Mouse (Mus musculus): Measurements from ENCODE around the gene Slc17a2.
"Not testable (repeated sequence)": the region's sequence is repeated elsewhere in the genome, so short reads cannot be mapped to it uniquely, and the experiment has no call there.

The Slc17a2 gene

DNA sequence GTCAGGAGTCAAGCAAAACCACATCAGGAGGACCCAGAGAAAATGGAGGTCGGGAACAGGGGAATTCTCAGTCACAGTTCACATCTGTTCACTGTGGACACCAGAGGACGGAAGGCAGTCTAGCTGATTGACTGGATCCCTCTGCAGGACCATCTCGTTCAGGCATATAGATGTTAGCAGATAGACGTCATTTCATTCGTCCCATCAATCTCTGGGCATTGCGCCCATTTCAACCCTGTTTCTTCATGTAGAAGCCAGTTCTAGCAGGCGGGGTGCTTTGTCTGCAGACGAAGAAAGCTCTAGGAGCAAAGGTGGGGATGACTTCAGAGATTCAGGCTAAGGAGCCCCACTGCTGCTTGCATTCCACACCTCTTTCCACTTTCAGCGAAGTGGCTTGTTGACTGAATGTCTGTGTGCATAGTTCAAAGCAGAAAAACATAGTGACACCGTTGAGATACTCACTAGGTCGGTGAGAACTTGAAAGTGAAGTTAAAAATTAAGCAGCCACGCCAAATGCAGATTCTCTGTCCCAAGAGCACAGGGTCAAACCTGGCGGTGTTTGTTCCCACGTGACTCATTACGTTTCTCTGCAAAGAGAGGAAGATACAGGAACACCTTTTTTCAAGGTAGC lies at the start of gene Slc17a2:
TSS of gene Slc17a2 (plus strand) at position 572 of the 631 bp plus-strand sequence.
- no peak for ATAC-seq (ENCODE audit: low TSS enrichment)

- ATAC-seq (ENCODE audit: low TSS enrichment): no peak
Measured at GRCm38 (mm10) chr13:23757211-23757773, 49.5 kb upstream of the Slc17a2 start.

- ATAC-seq (ENCODE audit: low TSS enrichment): no peak
Measured at GRCm38 (mm10) chr13:23757921-23758320, 48.9 kb upstream of the Slc17a2 start.

- ATAC-seq (ENCODE audit: low TSS enrichment): no peak
Measured at GRCm38 (mm10) chr13:23759251-23759771, 47.5 kb upstream of the Slc17a2 start.

GRCm38 (mm10) chr13:23759916-23760239 lies 46.9 kb upstream of the Slc17a2 start:
- ATAC-seq (ENCODE audit: low TSS enrichment): no peak

GRCm38 (mm10) chr13:23760240-23760971 lies 46.4 kb upstream of the Slc17a2 start:
- no peak for ATAC-seq (ENCODE audit: low TSS enrichment)

DNA sequence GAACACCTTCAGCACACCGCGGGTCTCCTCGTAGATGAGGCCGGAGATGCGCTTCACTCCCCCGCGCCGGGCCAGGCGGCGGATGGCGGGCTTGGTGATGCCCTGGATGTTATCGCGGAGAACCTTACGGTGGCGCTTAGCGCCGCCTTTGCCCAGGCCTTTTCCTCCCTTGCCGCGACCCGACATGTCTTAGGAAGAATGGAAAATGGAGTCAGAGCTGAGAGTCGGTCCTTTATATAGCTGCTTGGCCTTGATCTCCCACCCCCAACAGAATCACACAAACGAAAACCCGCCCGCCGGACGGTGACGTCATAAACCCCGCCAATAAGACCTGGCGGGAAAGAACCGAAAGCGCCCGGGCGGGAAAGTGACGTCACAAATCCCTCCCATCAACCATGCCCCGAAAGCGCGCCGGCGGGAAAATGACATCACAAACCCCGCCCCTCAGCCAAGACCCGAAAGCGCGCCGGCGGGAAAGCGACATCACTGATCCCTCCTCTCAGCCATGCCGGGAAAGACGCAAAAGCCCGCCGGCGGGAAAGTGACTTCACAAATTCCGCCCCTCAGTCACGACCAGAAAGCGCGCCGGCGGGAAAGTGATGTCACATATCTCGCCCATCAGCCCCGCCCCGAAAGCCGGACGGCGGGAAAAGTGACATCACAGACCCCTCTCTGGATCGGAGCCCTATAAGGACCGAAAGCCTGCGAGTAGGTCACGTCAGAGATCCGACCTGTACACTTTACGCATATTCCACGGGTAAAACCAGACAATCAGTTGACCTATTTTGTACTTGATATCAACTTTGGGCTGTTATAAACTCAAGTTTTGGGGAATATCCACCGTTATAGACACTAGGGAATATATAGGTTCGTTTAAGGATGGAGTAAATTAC lies 45.6 kb upstream of the Slc17a2 start, which contains the start of gene Hist1h4a:
TSS of gene Hist1h4a (minus strand) at position 259 of the 893 bp plus-strand sequence.
- peak; percentile 53 for ATAC-seq (ENCODE audit: low TSS enrichment)

GRCm38 (mm10) chr13:23761871-23762821 lies 44.6 kb upstream of the Slc17a2 start, which contains the start of gene Hist1h3a:
Gene Hist1h3a (minus strand): TSS chr13:23762386.
- ATAC-seq (ENCODE audit: low TSS enrichment): peak; percentile 73

DNA sequence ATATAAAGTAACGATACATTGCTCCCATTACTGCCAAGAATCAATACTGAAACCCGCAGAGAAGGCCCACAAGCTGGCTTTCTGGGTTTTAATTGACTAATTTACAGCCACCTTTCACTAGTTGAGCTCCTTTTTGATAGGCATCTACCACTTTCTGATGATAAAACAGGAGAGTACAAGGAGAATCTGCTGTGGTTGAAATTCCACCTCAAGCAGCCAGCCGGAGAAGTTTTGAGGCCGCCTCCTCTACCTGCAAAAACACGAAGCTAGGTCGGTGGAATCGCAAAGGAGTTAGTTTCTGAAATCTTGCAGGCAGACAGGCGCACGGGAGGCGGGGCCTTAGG lies 43.6 kb upstream of the Slc17a2 start:
- no peak for ATAC-seq (ENCODE audit: low TSS enrichment)

- peak; percentile 71 for ATAC-seq (ENCODE audit: low TSS enrichment)
Measured at GRCm38 (mm10) chr13:23763586-23764323, 43.0 kb upstream of the Slc17a2 start, which contains the start of gene Hist1h1a. Gene Hist1h1a (plus strand): TSS chr13:23763666.

DNA sequence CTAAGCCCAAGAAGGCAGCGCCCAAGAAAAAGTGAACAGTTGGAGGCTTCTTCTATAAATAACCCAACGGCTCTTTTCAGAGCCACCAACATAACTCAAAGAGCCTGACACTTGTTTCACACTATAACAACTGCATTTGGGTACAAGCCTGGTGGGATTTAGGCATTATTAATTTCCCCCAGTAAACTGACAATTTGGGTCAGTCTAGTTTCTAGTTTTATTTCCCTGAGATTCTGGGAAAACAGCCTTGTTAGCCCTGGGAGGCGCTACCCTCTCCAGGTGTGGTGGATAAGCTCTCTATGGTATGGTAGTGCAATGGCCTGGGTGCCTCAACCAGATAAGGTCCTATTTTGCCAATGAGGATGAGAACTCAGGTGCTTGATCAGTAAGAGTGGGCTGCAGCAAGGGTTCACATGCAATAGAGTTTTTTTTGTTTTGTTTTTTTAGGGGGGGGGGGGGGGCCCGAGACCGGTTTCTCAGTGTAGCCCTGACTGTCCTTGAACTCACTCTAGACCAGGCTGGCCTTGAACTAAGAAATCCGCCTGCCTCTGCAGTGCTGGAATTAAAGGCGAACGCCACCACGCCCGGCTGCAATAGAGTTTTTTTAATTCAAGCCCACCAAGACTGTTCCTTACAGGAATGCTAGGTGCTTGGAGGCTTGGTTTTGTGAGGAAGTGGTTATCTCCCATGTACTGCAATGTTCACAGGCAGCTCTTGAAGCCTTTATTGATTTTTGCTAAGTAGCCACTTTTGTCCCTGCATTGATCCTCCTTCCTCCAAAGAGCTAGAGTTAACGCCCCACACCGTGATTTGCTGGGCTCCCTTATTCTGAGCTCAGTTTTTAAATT lies 42.2 kb upstream of the Slc17a2 start:
- no peak for ATAC-seq (ENCODE audit: low TSS enrichment)

GRCm38 (mm10) chr13:23765172-23765513 lies 41.6 kb upstream of the Slc17a2 start:
- no peak for ATAC-seq (ENCODE audit: low TSS enrichment)

DNA sequence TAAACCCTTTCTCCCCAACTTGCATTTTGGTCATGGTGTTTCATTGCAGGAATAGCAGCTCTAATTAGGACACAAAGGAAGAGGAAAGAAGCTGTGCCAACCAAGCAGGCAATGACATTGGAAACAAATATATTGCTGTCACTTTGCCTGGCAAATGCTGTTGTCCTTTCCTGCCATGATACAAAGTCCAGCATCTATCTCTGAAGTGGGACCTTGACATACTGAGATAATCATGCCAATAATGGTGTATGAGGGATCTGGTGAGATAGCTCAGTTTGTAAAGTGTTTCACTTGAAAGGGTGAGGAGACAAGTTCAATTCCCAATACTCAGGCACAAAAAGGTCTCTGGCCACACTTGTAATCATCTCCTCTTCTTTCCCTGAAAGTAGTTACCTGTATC lies 40.0 kb upstream of the Slc17a2 start:
- ATAC-seq (ENCODE audit: low TSS enrichment): no peak

GRCm38 (mm10) chr13:23768834-23769397 lies 37.9 kb upstream of the Slc17a2 start:
- no peak for ATAC-seq (ENCODE audit: low TSS enrichment)

DNA sequence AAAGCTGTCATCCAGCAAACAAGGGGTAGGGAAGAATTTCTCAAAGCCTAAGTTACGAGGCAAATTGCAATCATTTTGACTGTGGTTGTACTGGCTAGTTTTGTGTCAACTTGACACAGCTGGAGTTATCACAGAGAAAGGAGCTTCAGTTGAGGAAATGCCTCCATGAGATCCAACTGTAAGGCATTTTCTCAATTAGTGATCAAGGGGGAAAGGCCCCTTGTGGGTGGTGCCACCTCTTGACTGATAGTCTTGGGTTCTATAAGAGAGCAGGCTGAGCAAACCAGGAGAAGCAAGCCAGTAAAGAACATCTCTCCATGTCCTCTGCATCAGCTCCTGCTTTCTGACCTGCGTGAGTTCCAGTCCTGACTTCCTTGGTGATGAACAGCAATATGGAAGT lies 37.2 kb upstream of the Slc17a2 start, which contains the start of gene Trim38:
TSS of gene Trim38 (plus strand) at position 301 of the 400 bp plus-strand sequence.
- not testable (repeated sequence) for ATAC-seq (ENCODE audit: low TSS enrichment)

DNA sequence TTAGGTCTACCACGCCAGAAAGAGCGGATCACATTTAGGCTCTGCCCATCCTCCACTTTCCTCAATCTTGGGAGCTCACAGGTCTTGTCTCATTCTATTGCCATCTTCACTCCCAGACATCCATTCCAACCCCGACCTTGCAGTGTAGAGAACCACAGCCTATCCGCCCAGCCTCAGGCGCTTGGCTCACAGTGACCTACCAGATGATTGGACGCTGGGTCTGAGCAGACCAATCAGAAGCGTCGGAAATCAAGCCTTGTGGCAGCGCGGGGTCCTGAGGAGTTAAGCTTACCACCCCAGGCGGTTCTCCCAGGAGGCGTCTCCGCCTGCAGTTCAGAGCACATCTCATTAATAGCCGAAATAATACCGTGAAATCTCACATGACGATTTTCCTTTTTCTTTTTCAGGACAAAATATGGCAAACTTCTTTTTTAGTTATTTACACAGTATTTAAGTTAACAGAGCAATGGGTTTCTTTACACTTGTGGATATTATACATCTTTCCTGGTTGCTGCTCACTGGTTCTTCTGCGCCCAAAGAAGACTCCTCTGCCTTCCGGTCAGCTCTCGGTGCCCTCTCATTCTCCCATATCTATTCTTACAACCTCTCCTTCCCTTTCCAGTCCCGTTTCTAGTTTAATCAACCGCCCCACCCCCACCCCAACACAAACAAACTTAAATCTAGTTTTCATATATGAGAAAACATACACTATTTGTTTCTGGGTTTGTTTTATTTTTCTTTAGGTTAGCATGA lies 34.1 kb upstream of the Slc17a2 start:
- peak; percentile 91 for ATAC-seq (ENCODE audit: low TSS enrichment)

DNA sequence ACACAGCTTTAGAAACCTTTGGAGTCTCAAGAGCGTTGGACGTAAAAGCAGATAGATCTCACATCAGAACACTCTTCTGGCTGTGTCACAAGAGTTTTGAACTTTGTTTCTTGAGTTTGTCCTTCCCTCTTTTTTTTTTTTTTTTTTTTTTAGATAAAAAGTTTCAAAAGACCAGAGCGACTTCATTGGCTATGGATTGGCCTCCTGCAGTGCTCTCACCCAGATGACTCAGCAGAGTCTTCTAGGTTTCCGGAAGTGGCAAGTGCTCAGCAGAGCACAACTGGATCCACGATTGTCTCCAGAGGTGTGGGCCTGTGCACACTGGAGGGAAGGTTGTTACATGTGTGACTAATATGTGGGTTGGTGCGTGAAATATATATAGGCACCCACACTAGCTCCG lies 28.5 kb upstream of the Slc17a2 start:
- no peak for ATAC-seq (ENCODE audit: low TSS enrichment)

GRCm38 (mm10) chr13:23779025-23779424 lies 27.8 kb upstream of the Slc17a2 start:
- no peak for ATAC-seq (ENCODE audit: low TSS enrichment)
